ENCODE assay signal across 24 mouse cellular contexts in the genomic region with DNA sequence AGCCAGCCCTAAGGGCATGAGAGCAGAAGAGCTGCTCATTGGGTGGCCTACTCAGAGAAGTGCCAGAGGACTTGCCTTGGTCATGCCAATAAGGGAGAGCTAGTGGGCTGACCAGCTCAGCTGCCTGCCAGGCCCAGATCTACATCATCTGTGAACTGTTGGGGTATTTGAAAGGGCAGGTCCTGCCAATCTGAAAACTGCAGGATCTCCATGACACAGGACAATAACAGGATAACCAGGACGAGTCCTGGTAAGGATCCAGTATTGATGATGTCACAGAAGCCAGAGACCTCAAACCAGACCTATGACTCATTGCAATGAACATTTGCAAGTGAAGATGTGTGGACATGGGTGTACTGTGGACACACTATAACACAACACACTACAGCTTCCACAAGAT. TPM values are rescaled to one million over a fixed set of nuclear protein-coding genes. Genes with fewer than 3 reads are reported as not detected.
DNase-seq lines count a peak whose midpoint lies in the region; ATAC-seq and TF ChIP-seq lines count a peak whose summit lies in the region.
"Had no signal": no experiment of that assay in that cellular context is flagged by ENCODE, and none has a peak within 500 bp of the region (broad histone marks: within the 10 kb centered on the region; RNA-seq: fewer than 3 reads in every experiment).

No protein-coding gene starts in this region.

- WGBS in intestine, postnatal 0 days = 83% methylated on average over 1 of the region's 1 CpGs
- WGBS in intestine, embryonic 16.5 days = 84% methylated on average over 1 of the region's 1 CpGs

- TF ChIP-seq CTCF in intestine, postnatal 0 days (IDR thresholded peaks at IDR 0.05; ENCODE audit: low read depth) = no peak

- H3K36me3 ChIP-seq in intestine, postnatal 0 days (ENCODE audit: control insufficient read depth, insufficient read depth) = peaks cover 27% of the 10 kb centered on the region
- peaks cover 7% of the 10 kb centered on the region; the same call in 1 of the 2 replicates for H3K36me3 ChIP-seq in intestine, embryonic 16.5 days (ENCODE audit: control insufficient read depth, insufficient read depth, low read length)

- H3K4me2 ChIP-seq in intestine, postnatal 0 days (replicated peaks; ENCODE audit: low read depth) = no peak overlapping the region
- no peak overlapping the region for H3K4me2 ChIP-seq in intestine, embryonic 16.5 days (ENCODE audit: low read depth, low read length)
- H3K4me2 ChIP-seq: embryonic facial prominence, embryonic 15.5 days; forebrain, embryonic 12.5 days; hindbrain, embryonic 13.5 days; intestine, embryonic 15.5 days had no signal

- 0 out of 2 replicates have a peak, but pooled peaks have one; percentile 13 for ATAC-seq in intestine, postnatal 0 days
- no peak for ATAC-seq in intestine, embryonic 16.5 days
- ATAC-seq in inflammation-experienced regulatory T-cells, adult 6 months = no peak
- ATAC-seq: CD4-positive, CD25-positive, alpha-beta regulatory T cell, adult 4 months; forebrain, embryonic 16.5 days; intestine, embryonic 15.5 days had no signal

- H3K27me3 ChIP-seq in intestine, postnatal 0 days (replicated peaks; ENCODE audit: control insufficient read depth, insufficient read depth, low read length) = no peaks in the 10 kb centered on the region
- H3K27me3 ChIP-seq in intestine, embryonic 16.5 days (replicated peaks; ENCODE audit: control insufficient read depth, insufficient read depth, low read length) = no peaks in the 10 kb centered on the region
- H3K27me3 ChIP-seq: embryonic facial prominence, embryonic 15.5 days; forebrain, embryonic 12.5 days; hindbrain, embryonic 13.5 days; intestine, embryonic 15.5 days had no signal

- no peaks in the 10 kb centered on the region for H3K4me1 ChIP-seq in intestine, postnatal 0 days (replicated peaks; ENCODE audit: control insufficient read depth, insufficient read depth, low read length)
- H3K4me1 ChIP-seq in intestine, embryonic 16.5 days (ENCODE audit: control insufficient read depth, insufficient read depth, low read length) = no peaks in the 10 kb centered on the region
- H3K4me1 ChIP-seq: embryonic facial prominence, embryonic 15.5 days; forebrain, embryonic 12.5 days; heart, embryonic 10.5 days; hindbrain, embryonic 13.5 days; intestine, embryonic 15.5 days had no signal

- H3K4me3 ChIP-seq in intestine, postnatal 0 days (ENCODE audit: low read depth, low read length) = no peak overlapping the region
- no peak overlapping the region for H3K4me3 ChIP-seq in intestine, embryonic 16.5 days (ENCODE audit: low read length)
- H3K4me3 ChIP-seq: embryonic facial prominence, embryonic 15.5 days; forebrain, embryonic 12.5 days; heart, embryonic 10.5 days; hindbrain, embryonic 13.5 days; intestine, embryonic 15.5 days had no signal

- no peak overlapping the region for H3K27ac ChIP-seq in intestine, postnatal 0 days (ENCODE audit: low read depth, low read length)
- H3K27ac ChIP-seq in intestine, embryonic 16.5 days (ENCODE audit: low read length) = no peak overlapping the region
- H3K27ac ChIP-seq: embryonic facial prominence, embryonic 15.5 days; forebrain, embryonic 12.5 days; heart, embryonic 10.5 days; hindbrain, embryonic 13.5 days; hindbrain, postnatal 0 days; intestine, embryonic 15.5 days had no signal

- no peaks in the 10 kb centered on the region for H3K9me3 ChIP-seq in intestine, postnatal 0 days (ENCODE audit: control insufficient read depth)
- 0 out of 2 replicates have a peak, but pooled peaks cover 3% of the 10 kb centered on the region for H3K9me3 ChIP-seq in intestine, embryonic 16.5 days (ENCODE audit: control insufficient read depth, low read length)
- H3K9me3 ChIP-seq: forebrain, embryonic 12.5 days; G1E; intestine, embryonic 15.5 days had no signal

- H3K9ac ChIP-seq in intestine, postnatal 0 days (ENCODE audit: low read depth, low read length) = no peak overlapping the region
- no peak overlapping the region for H3K9ac ChIP-seq in intestine, embryonic 16.5 days (ENCODE audit: low read depth, low read length)
- H3K9ac ChIP-seq: embryonic facial prominence, embryonic 15.5 days; forebrain, embryonic 12.5 days; hindbrain, embryonic 13.5 days; intestine, embryonic 15.5 days had no signal

- DNase-seq in 416B (ENCODE audit: low read depth) (peak; percentile 39), NIH3T3 (ENCODE audit: low read depth) (peak; percentile 66)
- no peak for DNase-seq in urinary bladder, postnatal 25 days (ENCODE audit: low spot score)
- no peak for DNase-seq in cerebellum, postnatal 4 days (ENCODE audit: low spot score in 2 of 2)
- DNase-seq: adrenal gland, adult 2 months; adrenal gland, postnatal 25 days; cerebellum, adult 2 months; cerebellum, postnatal 10 days; embryo, embryonic 11 days; gastrocnemius, postnatal 10 days; heart, adult 18-20 months; heart, postnatal 10 days had no signal

RNA-seq across cellular contexts. Expression of gene Lims1, which starts 12.5 kb away (rescaled TPM):
- 79.8 and 85.6 TPM in 2 replicates for polyA plus RNA-seq in intestine, postnatal 0 days (2015; fragmentation: Nextera tagmentation; extraction: Ambion mirVana)
- polyA plus RNA-seq in intestine, embryonic 16.5 days (2015; fragmentation: Nextera tagmentation; extraction: Ambion mirVana) = 120 and 124 TPM in 2 replicates
- polyA plus RNA-seq in inflammation-experienced regulatory T-cells, adult 6 months (2017; shearing (Covaris generic)) = 100 to 1,000 TPM in 2 of 3 experiments, 10 to 100 TPM in 1; 96.1 to 111 (median 106) TPM

RNA-seq across cellular contexts. Expression of gene Gcc2, which starts 55.5 kb away (rescaled TPM):
- 91.7 and 96.3 TPM in 2 replicates for polyA plus RNA-seq in intestine, postnatal 0 days (2015; fragmentation: Nextera tagmentation; extraction: Ambion mirVana)
- polyA plus RNA-seq in intestine, embryonic 16.5 days (2015; fragmentation: Nextera tagmentation; extraction: Ambion mirVana) = 59.6 and 65.4 TPM in 2 replicates
- polyA plus RNA-seq in inflammation-experienced regulatory T-cells, adult 6 months (2017; shearing (Covaris generic)) = 10 to 100 TPM; 70.3 to 85.0 (median 78.0) TPM

Comparison
In these comparisons a context has a peak if more than half of its experiments do, and no peak if none do; other contexts are left out.
1. DNase-seq: peak in 416B (single experiment) and NIH3T3 (single experiment); none in urinary bladder, postnatal 25 days (single experiment) and cerebellum, postnatal 4 days (0 of 2).